Mouse (Mus musculus): ENCODE measurements around the gene Ubxn2a. TPM values are rescaled to one million over a fixed set of nuclear protein-coding genes. Genes with fewer than 3 reads are reported as not detected.

Gene Ubxn2a
- total RNA-seq, 2 experiments from 2014 or later, result 83.8 to 96.3 TPM

Other genes with a start within 250 kb of the Ubxn2a start
- gene Fam228a, start 169.3 kb downstream of the Ubxn2a start, total RNA-seq (2021), result under 1 TPM; 0.11 to 0.18 TPM
- gene Pfn4, start 138.7 kb downstream of the Ubxn2a start, total RNA-seq (2021), result 1 to 10 TPM; 1.4 TPM
- 1 to 10 TPM; 4.7 to 5.0 TPM for gene Fam228b, start 138.4 kb downstream of the Ubxn2a start, total RNA-seq (2021)
- gene Sf3b6, start 90.2 kb downstream of the Ubxn2a start, total RNA-seq (2021), result 10 to 100 TPM; 31.8 to 35.6 TPM
- 1 to 10 TPM in 1 of 2 experiments, under 1 TPM in 1; 0.56 to 1.0 TPM for gene Fkbp1b, start 66.1 kb downstream of the Ubxn2a start, total RNA-seq (2021)
- 1 to 10 TPM; 4.6 TPM for gene Wdcp, start 64.4 kb downstream of the Ubxn2a start, total RNA-seq (2021)
- under 1 TPM; 0.32 to 0.41 TPM for gene Mfsd2b, start 33.3 kb downstream of the Ubxn2a start, total RNA-seq (2021)
- 10 to 100 TPM; 16.0 to 16.6 TPM for gene Atad2b, start 9.6 kb upstream of the Ubxn2a start, total RNA-seq (2021)

Data from gastrocnemius, postnatal 25 days (tissue).